Mouse (Mus musculus): ENCODE results near the gene Npm1. TPM values are rescaled to one million over a fixed set of nuclear protein-coding genes. Genes with fewer than 3 reads are reported as not detected.

The Npm1 gene
- polyA plus RNA-seq, 1 experiment from 2014 or later: 1,164 TPM

DNA sequence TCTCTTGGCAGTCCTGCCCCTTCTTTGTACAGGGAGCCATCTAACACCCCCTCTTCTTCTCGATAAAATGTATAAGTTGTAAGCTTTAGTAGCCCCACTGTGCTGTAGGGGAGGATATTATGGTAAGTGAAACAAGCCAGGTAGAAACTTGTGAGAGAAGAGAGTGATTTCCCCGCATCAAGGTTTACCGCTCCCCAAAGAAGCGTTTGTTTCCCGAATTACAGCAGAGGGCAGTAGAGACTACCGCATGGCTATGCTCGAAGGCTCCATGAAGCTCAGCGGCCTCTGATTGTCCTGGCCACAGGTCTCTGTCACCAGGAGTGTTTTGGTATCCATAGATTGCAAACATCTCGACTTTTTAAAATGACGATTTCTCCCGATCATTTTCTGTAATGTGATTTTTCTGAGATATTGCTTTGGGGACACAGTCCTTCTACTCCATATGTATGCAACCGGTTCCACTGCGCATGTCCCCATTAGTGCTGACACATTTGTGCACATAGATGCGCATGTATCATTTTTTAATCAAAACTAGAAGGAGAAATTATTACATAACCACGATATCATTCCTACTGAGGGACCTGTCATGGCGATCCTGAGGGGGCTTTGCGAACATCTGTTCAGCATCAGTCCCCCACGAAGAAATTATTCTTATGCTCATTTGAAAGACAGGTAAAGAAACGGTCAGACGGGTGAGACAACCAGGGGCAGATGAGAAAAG, 13.7 kb upstream of the Npm1 start:
- H3K9me3 ChIP-seq: no peaks in the 10 kb centered on the region
- H3K27ac ChIP-seq: no peak overlapping the region
- no peak for ATAC-seq (ENCODE audit: insufficient number of reproducible peaks, insufficient read depth, low FRiP score, low TSS enrichment, low read depth)
- H3K4me1 ChIP-seq: peaks cover 7% of the 10 kb centered on the region
- no peak overlapping the region for H3K4me3 ChIP-seq
- WGBS: 24% methylated on average over 20 of the region's 20 CpGs
- no peak overlapping the region for H3K4me2 ChIP-seq
- no peaks in the 10 kb centered on the region for H3K36me3 ChIP-seq
- H3K9ac ChIP-seq: no peak overlapping the region
- peaks cover 57% of the 10 kb centered on the region for H3K27me3 ChIP-seq

DNA sequence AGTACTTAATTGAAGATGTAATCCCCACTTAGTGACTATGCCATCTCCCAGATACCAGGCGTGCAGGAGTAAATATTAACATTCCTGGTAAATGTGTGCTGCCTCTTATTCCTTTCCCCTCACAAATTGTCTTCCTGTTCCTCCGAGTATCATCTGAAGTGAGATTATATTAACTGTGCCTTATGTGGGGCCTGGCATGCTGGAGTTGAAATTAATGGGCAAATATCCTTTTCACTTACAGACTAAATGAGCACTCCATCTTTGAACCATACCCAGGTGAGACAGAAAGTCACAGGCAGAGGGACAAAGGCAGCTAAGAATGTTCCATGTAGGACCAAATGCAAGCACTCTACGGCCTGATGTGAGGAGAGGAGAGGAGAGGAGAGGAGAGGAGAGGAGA, 12.8 kb upstream of the Npm1 start:
- 59% methylated on average over 2 of the region's 3 CpGs for WGBS
- no peaks in the 10 kb centered on the region for H3K36me3 ChIP-seq
- no peak overlapping the region for H3K4me3 ChIP-seq
- H3K4me2 ChIP-seq: no peak overlapping the region
- H3K4me1 ChIP-seq: peaks cover 5% of the 10 kb centered on the region
- no peak overlapping the region for H3K27ac ChIP-seq
- no peak overlapping the region for H3K9ac ChIP-seq
- ATAC-seq (ENCODE audit: insufficient number of reproducible peaks, insufficient read depth, low FRiP score, low TSS enrichment, low read depth): no peak
- H3K27me3 ChIP-seq: peaks cover 57% of the 10 kb centered on the region
- H3K9me3 ChIP-seq: no peaks in the 10 kb centered on the region

DNA sequence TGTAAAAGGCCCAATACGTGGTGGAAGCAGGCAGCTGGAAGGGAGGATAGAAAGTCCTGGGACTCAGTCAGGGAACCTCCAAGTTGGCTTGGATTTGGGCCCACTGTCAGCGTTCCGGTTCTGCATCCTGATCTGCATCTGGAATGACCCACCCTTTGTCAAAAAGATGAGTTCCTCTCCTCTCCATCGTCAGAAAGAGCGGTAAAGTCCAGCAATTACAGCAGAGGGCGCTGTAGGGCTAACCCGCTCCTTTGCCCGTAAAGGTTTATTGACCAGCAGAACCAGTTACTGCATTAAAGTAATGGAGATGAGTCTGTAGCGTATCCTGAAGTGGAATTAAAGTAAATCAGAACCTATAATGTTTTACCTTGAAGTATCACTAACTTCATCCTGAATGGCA, 7.5 kb upstream of the Npm1 start:
- H3K27me3 ChIP-seq: peaks cover 19% of the 10 kb centered on the region
- no peaks in the 10 kb centered on the region for H3K9me3 ChIP-seq
- no peak overlapping the region for H3K9ac ChIP-seq
- no peak overlapping the region for H3K4me2 ChIP-seq
- no peaks in the 10 kb centered on the region for H3K36me3 ChIP-seq
- WGBS: 13% methylated on average over 9 of the region's 9 CpGs
- H3K27ac ChIP-seq: no peak overlapping the region
- H3K4me1 ChIP-seq: no peaks in the 10 kb centered on the region
- H3K4me3 ChIP-seq: no peak overlapping the region
- no peak for ATAC-seq (ENCODE audit: insufficient number of reproducible peaks, insufficient read depth, low FRiP score, low TSS enrichment, low read depth)

DNA sequence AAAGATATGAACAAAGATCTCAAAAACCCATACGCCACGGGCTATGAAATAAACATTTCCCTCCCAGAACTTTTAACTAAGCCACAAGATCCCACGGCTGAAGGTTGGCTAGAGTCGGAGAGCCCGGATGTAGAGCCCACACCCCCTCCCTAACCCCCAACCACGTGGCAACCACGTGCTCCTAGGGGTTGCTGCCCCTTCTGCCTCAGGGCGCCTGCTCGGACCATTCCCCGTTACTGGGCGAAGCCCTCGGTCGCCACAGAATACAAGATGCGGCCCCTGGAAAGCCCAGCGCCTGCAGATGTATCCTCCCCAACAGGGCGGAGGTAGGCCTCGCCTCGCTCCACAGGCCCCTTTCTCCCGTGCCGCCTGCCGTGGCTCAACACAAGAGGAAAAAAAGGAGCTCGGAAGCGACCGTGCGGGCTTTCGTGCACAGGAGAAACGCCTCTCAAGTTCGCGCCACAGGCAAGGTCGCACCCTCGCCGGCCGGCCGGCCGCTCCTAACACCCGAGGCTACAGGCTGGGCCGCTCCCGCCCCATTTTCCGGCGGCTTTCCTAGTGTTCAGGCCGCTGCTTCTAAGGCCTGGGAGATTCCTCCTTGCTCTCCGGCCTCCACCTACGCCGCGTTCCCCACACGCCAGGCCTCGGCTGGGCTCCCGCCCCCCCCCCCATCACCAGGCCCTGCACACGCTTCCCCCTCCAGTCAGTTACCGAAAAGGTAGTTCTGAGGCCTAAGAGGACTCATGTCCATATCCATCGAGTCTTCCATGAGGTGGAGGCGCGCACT, 602 bp downstream of the Npm1 start:
- Histone ChIP-seq H3K9me3 (no peaks in the 10 kb centered on the region), H3K27ac (peak overlapping the region; percentile 88), H3K9ac (peak overlapping the region; percentile 98), H3K36me3 (peaks cover 38% of the 10 kb centered on the region), H3K27me3 (peaks cover 4% of the 10 kb centered on the region), H3K4me2 (peak overlapping the region; percentile 86), H3K4me1 (peaks cover 13% of the 10 kb centered on the region), H3K4me3 (peak overlapping the region; percentile 99)
- 3% methylated on average over 53 of the region's 53 CpGs for WGBS
- peak; percentile 52 for ATAC-seq (ENCODE audit: insufficient number of reproducible peaks, insufficient read depth, low FRiP score, low TSS enrichment, low read depth)

DNA sequence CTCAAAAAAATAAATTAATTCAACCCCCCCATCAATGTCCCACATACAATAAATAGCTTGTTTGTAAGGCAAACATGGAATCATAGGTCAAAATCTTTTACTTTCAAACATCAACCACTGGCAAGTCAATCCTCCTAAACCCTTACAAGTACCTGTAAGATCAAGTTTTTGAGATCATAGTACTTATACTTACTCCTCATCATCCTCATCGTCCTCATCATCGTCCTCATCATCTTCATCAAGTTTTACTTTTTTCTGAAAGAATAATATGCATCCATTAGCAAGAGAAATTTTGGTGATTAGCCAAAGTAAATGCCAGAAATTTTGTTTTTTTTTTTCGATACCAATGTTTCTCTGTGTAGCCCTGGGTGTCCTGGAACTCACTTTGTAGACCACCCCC, 3.3 kb downstream of the Npm1 start:
- Histone ChIP-seq H3K4me3 (no peak overlapping the region), H3K27ac (no peak overlapping the region), H3K4me1 (peaks cover 13% of the 10 kb centered on the region), H3K36me3 (peaks cover 60% of the 10 kb centered on the region), H3K4me2 (no peak overlapping the region), H3K27me3 (no peaks in the 10 kb centered on the region), H3K9ac (no peak overlapping the region), H3K9me3 (no peaks in the 10 kb centered on the region)
- ATAC-seq (ENCODE audit: insufficient number of reproducible peaks, insufficient read depth, low FRiP score, low TSS enrichment, low read depth): no peak
- 85% methylated on average over 3 of the region's 3 CpGs for WGBS

DNA sequence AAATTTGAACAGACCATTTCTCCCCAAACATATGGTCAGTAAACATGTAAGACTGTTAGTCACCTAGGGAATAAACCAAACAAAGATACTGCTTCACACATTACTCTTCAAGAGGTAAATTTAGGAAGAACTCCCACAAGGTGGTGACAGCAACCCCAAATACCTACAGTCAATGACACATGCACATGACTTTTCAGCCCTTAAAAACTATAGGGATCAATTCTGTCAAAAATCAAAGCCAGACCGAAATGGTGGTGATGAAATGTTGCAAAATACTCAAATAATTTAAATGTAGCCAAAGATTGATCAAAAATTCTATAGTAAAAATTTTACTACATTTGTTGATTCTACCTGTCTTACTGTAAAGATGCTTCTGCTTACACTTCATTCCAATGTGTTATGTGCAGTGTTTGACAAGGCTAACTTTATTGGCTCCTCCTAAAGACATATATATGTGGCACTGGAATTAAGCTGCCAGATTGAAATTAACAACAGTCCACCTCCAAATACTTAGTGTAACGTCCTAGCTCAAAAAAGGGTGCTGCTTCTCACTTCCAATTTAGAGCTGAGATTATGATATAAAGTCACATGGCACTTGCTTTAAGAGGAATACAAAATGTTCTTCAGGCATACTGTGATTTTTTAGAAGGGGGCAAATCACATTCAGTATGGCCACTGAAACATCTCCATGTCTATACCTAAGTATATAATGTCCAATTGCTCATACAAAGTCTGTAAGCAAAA, 5.4 kb downstream of the Npm1 start:
- Histone ChIP-seq H3K4me1 (peaks cover 13% of the 10 kb centered on the region), H3K4me2 (no peak overlapping the region), H3K27me3 (no peaks in the 10 kb centered on the region), H3K9ac (no peak overlapping the region), H3K27ac (no peak overlapping the region), H3K4me3 (no peak overlapping the region), H3K36me3 (peaks cover 79% of the 10 kb centered on the region), H3K9me3 (no peaks in the 10 kb centered on the region)
- ATAC-seq (ENCODE audit: insufficient number of reproducible peaks, insufficient read depth, low FRiP score, low TSS enrichment, low read depth): no peak
- 76% methylated on average over 2 of the region's 2 CpGs for WGBS

DNA sequence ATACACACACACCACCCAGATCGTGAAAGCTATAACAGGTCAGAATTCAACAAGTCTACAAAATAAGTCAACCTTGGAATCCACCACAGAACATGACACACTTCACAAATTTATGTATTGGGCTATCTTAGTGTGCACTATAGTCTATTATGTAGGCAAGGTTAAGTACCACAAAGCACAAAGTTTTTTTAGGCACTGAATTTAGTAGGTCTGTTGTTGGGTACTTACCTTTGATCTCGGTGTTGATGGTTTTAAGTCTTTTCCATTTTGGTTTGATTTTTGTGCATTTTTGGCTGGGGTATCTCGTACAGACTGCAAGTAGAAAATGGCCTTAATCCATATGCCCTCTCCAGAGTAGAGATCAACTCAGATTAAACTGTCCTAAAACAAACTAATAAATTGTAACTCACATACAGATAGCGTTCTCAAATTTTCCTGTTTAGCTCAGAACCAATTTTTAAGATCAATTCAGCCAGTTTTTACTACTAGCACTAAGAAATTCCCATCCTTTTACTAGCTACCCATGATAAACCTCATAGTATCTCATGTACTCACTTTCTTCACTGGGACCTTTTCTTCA, 6.5 kb downstream of the Npm1 start:
- Histone ChIP-seq H3K27ac (no peak overlapping the region), H3K4me3 (no peak overlapping the region), H3K4me2 (no peak overlapping the region), H3K9me3 (no peaks in the 10 kb centered on the region), H3K4me1 (peaks cover 13% of the 10 kb centered on the region), H3K36me3 (peaks cover 86% of the 10 kb centered on the region), H3K27me3 (no peaks in the 10 kb centered on the region), H3K9ac (no peak overlapping the region)
- WGBS: 81% methylated on average over 4 of the region's 4 CpGs
- no peak for ATAC-seq (ENCODE audit: insufficient number of reproducible peaks, insufficient read depth, low FRiP score, low TSS enrichment, low read depth)

DNA sequence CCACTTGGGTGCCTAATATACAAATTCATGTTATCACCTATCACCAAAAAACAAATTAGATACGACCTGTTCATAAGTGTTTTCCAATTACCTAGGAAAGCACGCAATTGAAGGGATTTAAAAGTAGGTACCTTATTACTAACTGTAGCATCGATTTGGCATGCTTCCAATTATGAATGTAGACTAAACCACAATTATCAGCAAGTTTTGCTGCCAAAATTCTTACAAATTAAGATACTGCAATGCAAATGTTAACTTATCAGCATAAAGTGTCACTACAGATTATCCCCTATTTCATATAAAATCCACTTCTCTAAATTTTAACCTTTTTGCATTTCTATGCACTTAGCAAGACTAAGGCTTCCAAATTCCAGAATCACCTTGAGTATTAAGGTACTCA, 8.5 kb downstream of the Npm1 start:
- no peak overlapping the region for H3K27ac ChIP-seq
- 85% methylated on average over 3 of the region's 3 CpGs for WGBS
- no peak overlapping the region for H3K4me2 ChIP-seq
- no peaks in the 10 kb centered on the region; the same call in 1 of the 2 replicates for H3K4me1 ChIP-seq
- no peak for ATAC-seq (ENCODE audit: insufficient number of reproducible peaks, insufficient read depth, low FRiP score, low TSS enrichment, low read depth)
- no peaks in the 10 kb centered on the region for H3K9me3 ChIP-seq
- no peaks in the 10 kb centered on the region for H3K27me3 ChIP-seq
- no peak overlapping the region for H3K4me3 ChIP-seq
- no peak overlapping the region for H3K9ac ChIP-seq
- H3K36me3 ChIP-seq: peaks cover 87% of the 10 kb centered on the region

DNA sequence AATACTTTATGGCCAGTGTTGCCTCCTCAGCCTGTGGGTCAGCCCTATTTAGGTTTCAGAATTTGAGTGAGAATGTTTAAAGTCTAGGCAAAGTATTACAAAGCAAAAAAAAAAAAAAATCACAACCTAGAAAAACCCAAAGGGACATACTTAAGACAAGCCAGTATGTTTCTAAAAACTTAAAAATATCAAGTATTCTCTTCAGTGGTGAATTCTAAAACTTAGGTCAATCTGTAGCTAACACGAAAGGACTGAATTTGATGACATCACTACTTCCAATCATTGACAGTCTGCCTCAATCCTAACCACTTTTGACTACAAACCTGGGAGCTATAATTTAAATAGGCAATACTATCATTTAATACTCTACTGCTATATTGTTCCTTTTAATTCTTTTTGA, 10.0 kb downstream of the Npm1 start:
- ATAC-seq (ENCODE audit: insufficient number of reproducible peaks, insufficient read depth, low FRiP score, low TSS enrichment, low read depth): no peak
- Histone ChIP-seq H3K9me3 (no peaks in the 10 kb centered on the region), H3K4me2 (no peak overlapping the region), H3K27me3 (no peaks in the 10 kb centered on the region), H3K4me1 (peaks cover 3% of the 10 kb centered on the region), H3K4me3 (no peak overlapping the region), H3K9ac (no peak overlapping the region), H3K36me3 (peaks cover 75% of the 10 kb centered on the region), H3K27ac (no peak overlapping the region)
- 90% methylated on average over 1 of the region's 1 CpGs for WGBS

DNA sequence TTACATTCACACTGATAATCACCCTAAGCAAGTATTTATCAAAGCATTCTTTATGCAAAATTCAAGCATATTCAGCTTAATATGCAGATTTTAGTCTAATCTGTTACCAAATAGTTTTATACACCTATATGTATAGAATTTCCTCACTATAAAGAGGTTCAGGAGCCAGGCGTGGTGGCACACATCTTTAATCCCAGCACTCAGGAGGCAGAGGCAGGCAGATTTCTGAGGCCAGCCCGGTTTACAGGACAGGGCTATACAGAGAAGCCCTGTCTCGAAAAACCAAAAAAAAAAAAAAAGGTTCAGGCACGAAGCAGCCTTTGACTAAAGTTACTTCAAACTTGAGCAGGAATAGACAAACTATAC, 11.2 kb downstream of the Npm1 start:
- H3K27ac ChIP-seq: no peak overlapping the region
- no peaks in the 10 kb centered on the region for H3K9me3 ChIP-seq
- H3K4me2 ChIP-seq: no peak overlapping the region
- peaks cover 13% of the 10 kb centered on the region for H3K4me1 ChIP-seq
- no peak overlapping the region for H3K9ac ChIP-seq
- no peak overlapping the region for H3K4me3 ChIP-seq
- peaks cover 8% of the 10 kb centered on the region for H3K27me3 ChIP-seq
- no peak for ATAC-seq (ENCODE audit: insufficient number of reproducible peaks, insufficient read depth, low FRiP score, low TSS enrichment, low read depth)
- 78% methylated on average over 4 of the region's 4 CpGs for WGBS
- H3K36me3 ChIP-seq: peaks cover 65% of the 10 kb centered on the region

DNA sequence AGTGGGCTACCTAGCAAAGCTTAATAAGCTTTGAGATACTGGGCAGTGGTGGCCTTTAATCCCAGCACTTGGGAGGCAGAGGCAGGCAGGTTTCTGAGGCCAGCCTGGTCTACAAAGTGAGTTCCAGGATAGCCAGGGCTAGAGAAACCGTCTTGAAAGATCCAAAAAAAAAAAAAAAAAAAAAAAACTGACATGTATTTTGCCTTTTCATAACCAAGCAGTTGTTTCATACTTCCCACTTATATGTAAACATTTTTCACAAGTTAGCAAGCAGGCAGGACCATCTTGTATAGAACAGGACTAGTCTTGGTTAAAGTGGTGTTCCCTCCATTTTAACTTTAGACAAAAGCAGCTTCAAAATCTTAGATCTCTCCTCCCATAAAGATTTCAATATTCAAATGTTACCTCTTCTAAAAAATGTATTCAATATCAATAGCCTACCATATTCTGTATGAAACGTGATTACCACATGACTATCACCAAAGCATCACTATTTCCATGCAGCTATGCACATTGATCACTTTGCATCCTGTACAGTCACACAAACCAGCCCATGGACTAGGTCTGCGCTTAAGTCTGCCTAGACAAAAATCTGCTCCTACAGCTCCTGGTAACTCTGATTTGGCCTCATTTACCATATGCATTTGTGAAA, 11.8 kb downstream of the Npm1 start:
- H3K36me3 ChIP-seq: peaks cover 60% of the 10 kb centered on the region
- H3K27ac ChIP-seq: no peak overlapping the region
- H3K4me3 ChIP-seq: no peak overlapping the region
- H3K27me3 ChIP-seq: peaks cover 11% of the 10 kb centered on the region
- no peak for ATAC-seq (ENCODE audit: insufficient number of reproducible peaks, insufficient read depth, low FRiP score, low TSS enrichment, low read depth)
- no peak overlapping the region for H3K4me2 ChIP-seq
- H3K9me3 ChIP-seq: no peaks in the 10 kb centered on the region
- 67% methylated on average over 3 of the region's 3 CpGs for WGBS
- peaks cover 17% of the 10 kb centered on the region for H3K4me1 ChIP-seq
- H3K9ac ChIP-seq: no peak overlapping the region
